Mouse (Mus musculus): Measurements from ENCODE around the gene Nudt17. TPM values are rescaled to one million over a fixed set of nuclear protein-coding genes. Genes with fewer than 3 reads are reported as not detected.

The Nudt17 gene
- polyA plus RNA-seq, 1 experiment from 2014 or later, result 8.7 TPM

DNA sequence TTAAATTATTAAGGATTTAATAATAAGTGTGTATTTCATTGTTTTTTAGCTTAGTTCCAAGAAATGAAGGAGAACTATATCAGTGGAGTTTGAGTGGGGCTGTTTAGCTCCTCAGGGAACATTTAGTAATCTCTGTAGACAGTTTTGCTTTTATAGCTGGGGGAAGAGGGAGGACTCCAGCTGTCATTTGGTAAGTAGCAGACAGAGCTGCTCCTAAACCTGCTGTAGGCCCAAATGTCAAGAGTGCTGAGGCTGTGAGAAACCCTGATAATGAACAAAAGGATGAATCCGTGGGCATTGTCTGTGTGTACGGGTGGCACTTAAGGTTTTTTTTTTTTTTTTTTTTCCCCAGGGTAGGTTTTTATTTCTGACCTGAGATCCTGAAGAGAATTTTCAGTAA, 26.8 kb upstream of the Nudt17 start:
- WGBS, result 89% methylated on average over 2 of the region's 2 CpGs
- ATAC-seq (ENCODE audit: insufficient number of reproducible peaks, insufficient read depth, low FRiP score, low read depth), result no peak

GRCm38 (mm10) chr3:96733984-96734383, 25.6 kb upstream of the Nudt17 start:
- no peaks in the 10 kb centered on the region; the same call in 1 of the 2 replicates for H3K36me3 ChIP-seq (ENCODE audit: control insufficient read depth, insufficient read depth, low read length)
- H3K27ac ChIP-seq (ENCODE audit: low read length), result no peak overlapping the region
- H3K4me2 ChIP-seq (replicated peaks; ENCODE audit: low read depth, low read length), result no peak overlapping the region
- no peak overlapping the region for H3K9ac ChIP-seq (replicated peaks; ENCODE audit: low read depth, low read length)
- no peaks in the 10 kb centered on the region for H3K27me3 ChIP-seq (ENCODE audit: control insufficient read depth, insufficient read depth, low read length)
- ATAC-seq (ENCODE audit: insufficient number of reproducible peaks, insufficient read depth, low FRiP score, low read depth), result no peak
- H3K9me3 ChIP-seq (ENCODE audit: control insufficient read depth, low read depth, low read length), result no peaks in the 10 kb centered on the region
- WGBS, result 89% methylated on average over 1 of the region's 1 CpGs
- H3K4me1 ChIP-seq (ENCODE audit: control insufficient read depth, insufficient read depth, low read length), result peaks cover 6% of the 10 kb centered on the region; the same call in 1 of the 2 replicates
- no peak overlapping the region for H3K4me3 ChIP-seq (ENCODE audit: low read depth, low read length)

More for the DNA sequence above, 26.8 kb upstream of the Nudt17 start:
- Histone ChIP-seq H3K4me1 (ENCODE audit: control insufficient read depth, insufficient read depth, low read length) (no peaks in the 10 kb centered on the region), H3K9ac (replicated peaks; ENCODE audit: low read depth, low read length) (no peak overlapping the region), H3K4me2 (replicated peaks; ENCODE audit: low read depth, low read length) (no peak overlapping the region), H3K27ac (ENCODE audit: low read length) (no peak overlapping the region), H3K36me3 (ENCODE audit: control insufficient read depth, insufficient read depth, low read length) (no peaks in the 10 kb centered on the region; the same call in 1 of the 2 replicates), H3K27me3 (ENCODE audit: control insufficient read depth, insufficient read depth, low read length) (no peaks in the 10 kb centered on the region), H3K4me3 (ENCODE audit: low read depth, low read length) (no peak overlapping the region), H3K9me3 (ENCODE audit: control insufficient read depth, low read depth, low read length) (no peaks in the 10 kb centered on the region)

- 71% methylated on average over 5 of the region's 5 CpGs for WGBS
- Histone ChIP-seq H3K9ac (replicated peaks; ENCODE audit: low read depth, low read length) (no peak overlapping the region), H3K4me1 (ENCODE audit: control insufficient read depth, insufficient read depth, low read length) (peaks cover 16% of the 10 kb centered on the region; the same call in 1 of the 2 replicates), H3K27ac (ENCODE audit: low read length) (no peak overlapping the region), H3K27me3 (ENCODE audit: control insufficient read depth, insufficient read depth, low read length) (no peaks in the 10 kb centered on the region), H3K9me3 (ENCODE audit: control insufficient read depth, low read depth, low read length) (no peaks in the 10 kb centered on the region), H3K36me3 (ENCODE audit: control insufficient read depth, insufficient read depth, low read length) (no peaks in the 10 kb centered on the region; the same call in 1 of the 2 replicates), H3K4me2 (replicated peaks; ENCODE audit: low read depth, low read length) (no peak overlapping the region), H3K4me3 (ENCODE audit: low read depth, low read length) (no peak overlapping the region)
- no peak for ATAC-seq (ENCODE audit: insufficient number of reproducible peaks, insufficient read depth, low FRiP score, low read depth)
Observed at GRCm38 (mm10) chr3:96730785-96731184, 22.4 kb upstream of the Nudt17 start.

GRCm38 (mm10) chr3:96729403-96729784, 21.0 kb upstream of the Nudt17 start:
- Histone ChIP-seq H3K27ac (ENCODE audit: low read length) (no peak overlapping the region), H3K4me1 (ENCODE audit: control insufficient read depth, insufficient read depth, low read length) (peaks cover 16% of the 10 kb centered on the region; the same call in 1 of the 2 replicates), H3K4me3 (ENCODE audit: low read depth, low read length) (peak overlapping the region; percentile 69; the same call in 1 of the 2 replicates), H3K4me2 (replicated peaks; ENCODE audit: low read depth, low read length) (peak overlapping the region; percentile 58; the same call in 1 of the 2 replicates), H3K27me3 (ENCODE audit: control insufficient read depth, insufficient read depth, low read length) (no peaks in the 10 kb centered on the region), H3K36me3 (ENCODE audit: control insufficient read depth, insufficient read depth, low read length) (no peaks in the 10 kb centered on the region; the same call in 1 of the 2 replicates), H3K9me3 (ENCODE audit: control insufficient read depth, low read depth, low read length) (no peaks in the 10 kb centered on the region), H3K9ac (replicated peaks; ENCODE audit: low read depth, low read length) (no peak overlapping the region)
- WGBS, result 27% methylated on average over 3 of the region's 3 CpGs
- no peak for ATAC-seq (ENCODE audit: insufficient number of reproducible peaks, insufficient read depth, low FRiP score, low read depth)

DNA sequence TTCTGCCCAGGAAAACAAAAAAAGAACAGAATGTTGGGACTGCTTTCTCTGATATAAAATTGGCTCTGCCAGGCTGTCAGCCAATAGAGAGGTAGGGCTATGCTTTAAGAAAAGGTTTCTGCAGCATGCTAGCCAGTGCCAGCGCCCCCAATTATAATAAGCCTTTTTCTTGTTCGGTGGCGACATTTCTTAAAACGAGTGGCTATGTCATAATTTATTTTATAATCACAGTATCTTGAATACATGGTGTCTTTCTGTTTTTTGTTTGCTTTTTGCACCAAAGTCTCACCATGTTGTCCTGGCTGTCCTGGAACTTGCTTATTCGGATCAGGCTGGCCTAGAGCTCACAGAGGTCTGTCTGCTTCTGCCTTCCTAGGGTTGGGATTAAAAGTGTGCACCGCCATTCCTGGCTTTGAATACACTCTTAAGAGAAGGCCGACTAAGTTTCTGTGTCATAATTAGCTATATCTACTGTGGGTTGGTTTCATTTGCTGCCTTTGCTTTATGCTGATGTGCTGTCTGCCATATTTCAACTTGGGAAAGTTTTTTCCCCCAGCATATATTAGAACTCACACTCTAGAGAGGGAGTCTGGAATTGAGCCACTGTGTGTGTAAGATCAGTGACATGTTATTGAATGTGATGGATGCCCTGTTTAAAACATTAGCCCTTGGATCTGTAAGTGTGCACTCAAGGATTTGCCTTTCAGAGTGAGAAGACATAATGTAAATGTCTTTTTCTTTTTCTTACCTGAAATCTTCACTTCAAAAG, 20.5 kb upstream of the Nudt17 start:
- Histone ChIP-seq H3K9ac (replicated peaks; ENCODE audit: low read depth, low read length) (no peak overlapping the region), H3K27me3 (ENCODE audit: control insufficient read depth, insufficient read depth, low read length) (no peaks in the 10 kb centered on the region), H3K4me1 (ENCODE audit: control insufficient read depth, insufficient read depth, low read length) (peaks cover 16% of the 10 kb centered on the region; the same call in 1 of the 2 replicates), H3K9me3 (ENCODE audit: control insufficient read depth, low read depth, low read length) (no peaks in the 10 kb centered on the region), H3K27ac (ENCODE audit: low read length) (no peak overlapping the region; the same call in 1 of the 2 replicates), H3K4me3 (ENCODE audit: low read depth, low read length) (peak overlapping the region; percentile 69), H3K4me2 (replicated peaks; ENCODE audit: low read depth, low read length) (peak overlapping the region; percentile 58), H3K36me3 (ENCODE audit: control insufficient read depth, insufficient read depth, low read length) (no peaks in the 10 kb centered on the region; the same call in 1 of the 2 replicates)
- no peak for ATAC-seq (ENCODE audit: insufficient number of reproducible peaks, insufficient read depth, low FRiP score, low read depth)
- 33% methylated on average over 7 of the region's 7 CpGs for WGBS

- Histone ChIP-seq H3K9me3 (ENCODE audit: control insufficient read depth, low read depth, low read length) (no peaks in the 10 kb centered on the region), H3K9ac (replicated peaks; ENCODE audit: low read depth, low read length) (peak overlapping the region; percentile 76), H3K4me3 (ENCODE audit: low read depth, low read length) (peak overlapping the region; percentile 69), H3K4me1 (ENCODE audit: control insufficient read depth, insufficient read depth, low read length) (peaks cover 16% of the 10 kb centered on the region; the same call in 1 of the 2 replicates), H3K4me2 (replicated peaks; ENCODE audit: low read depth, low read length) (peak overlapping the region; percentile 58), H3K36me3 (ENCODE audit: control insufficient read depth, insufficient read depth, low read length) (peaks cover 6% of the 10 kb centered on the region), H3K27me3 (ENCODE audit: control insufficient read depth, insufficient read depth, low read length) (no peaks in the 10 kb centered on the region), H3K27ac (ENCODE audit: low read length) (peak overlapping the region; percentile 70; the same call in 1 of the 2 replicates)
- under 1% methylated on average over 42 of the region's 42 CpGs for WGBS
- ATAC-seq (ENCODE audit: insufficient number of reproducible peaks, insufficient read depth, low FRiP score, low read depth), result no peak; the same call in none of the 2 replicates
Observed at GRCm38 (mm10) chr3:96727828-96728633, 19.7 kb upstream of the Nudt17 start.

GRCm38 (mm10) chr3:96727343-96727827, 19.0 kb upstream of the Nudt17 start, which contains the start of the genes Polr3c and Rnf115:
Gene Polr3c (minus strand): TSS chr3:96727628.
Gene Rnf115 (plus strand): TSS chr3:96727664.
- no peaks in the 10 kb centered on the region for H3K27me3 ChIP-seq (ENCODE audit: control insufficient read depth, insufficient read depth, low read length)
- under 1% methylated on average over 48 of the region's 52 CpGs for WGBS
- peaks cover 16% of the 10 kb centered on the region; the same call in 1 of the 2 replicates for H3K4me1 ChIP-seq (ENCODE audit: control insufficient read depth, insufficient read depth, low read length)
- H3K36me3 ChIP-seq (ENCODE audit: control insufficient read depth, insufficient read depth, low read length), result peaks cover 10% of the 10 kb centered on the region
- H3K9ac ChIP-seq (replicated peaks; ENCODE audit: low read depth, low read length), result peak within 1 kb of the TSS; percentile 76
- H3K9me3 ChIP-seq (ENCODE audit: control insufficient read depth, low read depth, low read length), result no peaks in the 10 kb centered on the region
- ATAC-seq (ENCODE audit: insufficient number of reproducible peaks, insufficient read depth, low FRiP score, low read depth), result peak; percentile 99
- H3K4me2 ChIP-seq (replicated peaks; ENCODE audit: low read depth, low read length), result peak within 1 kb of the TSS; percentile 58
- peak within 1 kb of the TSS; percentile 70; the same call in 1 of the 2 replicates for H3K27ac ChIP-seq (ENCODE audit: low read length)
- H3K4me3 ChIP-seq (ENCODE audit: low read depth, low read length), result peak within 1 kb of the TSS; percentile 69

DNA sequence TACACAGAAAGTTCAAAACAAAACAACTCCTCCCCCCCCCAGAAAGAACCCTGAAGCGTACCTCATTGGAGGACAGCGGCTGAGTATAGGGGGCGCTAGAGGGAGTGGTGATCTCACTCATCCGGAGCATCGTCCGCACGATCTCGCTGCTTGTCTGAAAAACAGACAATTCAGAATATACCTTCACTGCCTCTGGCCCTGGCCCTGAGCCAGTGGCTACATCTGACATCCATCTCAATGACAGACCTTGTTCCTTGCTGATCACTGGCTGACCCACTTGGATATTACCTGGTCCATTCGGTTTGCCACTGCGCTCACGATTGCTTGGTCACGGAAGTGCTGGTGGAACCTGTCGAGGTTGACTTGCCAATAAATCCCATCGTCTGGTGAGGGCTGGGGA, 10.8 kb upstream of the Nudt17 start:
- peaks cover 53% of the 10 kb centered on the region for H3K36me3 ChIP-seq (ENCODE audit: control insufficient read depth, insufficient read depth, low read length)
- H3K9me3 ChIP-seq (ENCODE audit: control insufficient read depth, low read depth, low read length), result no peaks in the 10 kb centered on the region
- H3K4me2 ChIP-seq (replicated peaks; ENCODE audit: low read depth, low read length), result no peak overlapping the region
- no peak overlapping the region for H3K9ac ChIP-seq (replicated peaks; ENCODE audit: low read depth, low read length)
- no peak overlapping the region for H3K27ac ChIP-seq (ENCODE audit: low read length)
- H3K4me3 ChIP-seq (ENCODE audit: low read depth, low read length), result no peak overlapping the region
- WGBS, result 42% methylated on average over 14 of the region's 14 CpGs
- no peaks in the 10 kb centered on the region for H3K27me3 ChIP-seq (ENCODE audit: control insufficient read depth, insufficient read depth, low read length)
- H3K4me1 ChIP-seq (ENCODE audit: control insufficient read depth, insufficient read depth, low read length), result no peaks in the 10 kb centered on the region
- no peak for ATAC-seq (ENCODE audit: insufficient number of reproducible peaks, insufficient read depth, low FRiP score, low read depth)
